Mouse (Mus musculus): ENCODE measurements around the gene Fam222a. TPM values are rescaled to one million over a fixed set of nuclear protein-coding genes. Genes with fewer than 3 reads are reported as not detected.

Gene Fam222a
- polyA plus RNA-seq (2015; fragmentation: Nextera tagmentation; extraction: Ambion mirVana): 0.28 and 0.30 TPM in 2 replicates

GRCm38 (mm10) chr5:114567565-114568197 lies at the start of gene Fam222a:
Gene Fam222a, plus strand, starts transcription at chr5:114568016.

GRCm38 (mm10) chr5:114658255-114658654 lies 90.4 kb downstream of the Fam222a start, which contains the start of gene Trpv4:
Gene Trpv4, minus strand, starts transcription at chr5:114658421.

Other genes starting within 250 kb of the Fam222a start
- 162 and 192 TPM in 2 replicates for gene Kctd10, start 187.5 kb upstream of the Fam222a start, polyA plus RNA-seq (2015; fragmentation: Nextera tagmentation; extraction: Ambion mirVana)
- gene Ube3b, start 187.4 kb upstream of the Fam222a start, polyA plus RNA-seq (2015; fragmentation: Nextera tagmentation; extraction: Ambion mirVana): 22.5 and 25.0 TPM in 2 replicates
- gene Mmab, start 124.0 kb upstream of the Fam222a start, polyA plus RNA-seq (2015; fragmentation: Nextera tagmentation; extraction: Ambion mirVana): 16.5 and 24.9 TPM in 2 replicates
- 35.8 and 69.6 TPM in 2 replicates for gene Mvk, start 123.7 kb upstream of the Fam222a start, polyA plus RNA-seq (2015; fragmentation: Nextera tagmentation; extraction: Ambion mirVana)
- 5.9 and 6.1 TPM in 2 replicates for gene Trpv4, start 90.4 kb downstream of the Fam222a start, polyA plus RNA-seq (2015; fragmentation: Nextera tagmentation; extraction: Ambion mirVana)
- 146 and 158 TPM in 2 replicates for gene Gltp, start 123.0 kb downstream of the Fam222a start, polyA plus RNA-seq (2015; fragmentation: Nextera tagmentation; extraction: Ambion mirVana)
- gene Tchp, start 139.7 kb downstream of the Fam222a start, polyA plus RNA-seq (2015; fragmentation: Nextera tagmentation; extraction: Ambion mirVana): 5.2 and 6.0 TPM in 2 replicates
- 34.1 and 37.7 TPM in 2 replicates for gene Ankrd13a, start 206.7 kb downstream of the Fam222a start, polyA plus RNA-seq (2015; fragmentation: Nextera tagmentation; extraction: Ambion mirVana)
- 20.5 and 21.3 TPM in 2 replicates for gene Git2, start 207.5 kb downstream of the Fam222a start, polyA plus RNA-seq (2015; fragmentation: Nextera tagmentation; extraction: Ambion mirVana)

Measured in urinary bladder, postnatal 0 days (tissue).